Mouse (Mus musculus) skeletal muscle tissue, adult 2 months (tissue): ENCODE results near the gene Bcl2.
"Not testable (repeated sequence)": the region's sequence is repeated elsewhere in the genome, so short reads cannot be mapped to it uniquely, and the experiment has no call there.

Source experiments
- DNase-seq: peaks from one replicate; pipeline ENCODE4 v3.0.0-alpha.2; 2012; ENCODE audit warnings: low read depth, low spot score

Gene Bcl2

GRCm38 (mm10) chr1:106713621-106714529, at the start of gene Bcl2:
TSS of gene Bcl2 (minus strand) at chr1:106714274.
- peak; percentile 44 for DNase-seq

GRCm38 (mm10) chr1:106760750-106761149, 46.7 kb upstream of the Bcl2 start:
- no peak for DNase-seq

DNA sequence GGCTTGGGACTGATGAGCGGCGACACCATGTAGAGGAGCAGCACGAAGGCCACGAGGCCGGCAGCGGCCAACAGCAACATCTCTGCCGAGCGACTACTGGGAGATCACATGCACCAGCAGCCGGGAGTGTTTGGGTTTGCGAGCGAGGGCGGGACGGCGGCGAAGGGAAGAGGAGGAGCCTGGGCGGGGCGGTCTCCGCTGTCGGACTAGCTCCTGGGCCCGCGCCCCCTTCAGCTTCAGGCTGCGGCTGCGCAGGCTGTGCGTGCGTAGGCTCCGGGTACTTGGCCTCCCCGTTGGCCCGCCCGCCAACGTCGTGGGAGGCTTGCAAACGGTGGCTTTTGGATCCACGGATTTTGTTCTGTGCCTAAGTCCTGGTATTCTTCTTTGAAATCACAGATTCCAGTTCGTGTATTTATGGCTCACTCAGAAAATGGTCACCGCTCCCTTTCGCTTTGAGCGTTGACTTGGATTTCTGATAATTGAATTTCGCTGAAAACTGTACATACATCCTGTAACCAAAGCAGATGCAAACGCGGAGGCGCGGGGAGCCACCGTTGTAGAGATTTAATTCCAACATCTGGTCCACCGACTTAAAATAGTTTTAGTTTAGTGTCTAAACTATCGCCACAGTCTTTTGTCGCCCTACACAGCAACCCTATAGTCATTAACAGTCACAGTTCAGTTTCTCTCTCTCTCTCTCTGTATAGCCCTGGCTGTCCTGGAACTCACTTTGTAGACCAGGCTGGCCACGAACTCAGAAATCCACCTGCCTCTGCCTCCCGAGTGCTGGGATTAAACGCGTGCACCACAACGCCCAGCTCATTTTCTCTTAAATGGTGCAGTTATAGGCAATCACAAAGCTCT, 45.7 kb upstream of the Bcl2 start, which contains the start of gene Kdsr:
Kdsr (minus strand) TSS at position 156 of the 864 bp plus-strand sequence.
- peak; percentile 95 for DNase-seq

GRCm38 (mm10) chr1:106758734-106759571, 44.9 kb upstream of the Bcl2 start:
- peak; percentile 21 for DNase-seq

- DNase-seq, result no peak
Observed at GRCm38 (mm10) chr1:106756633-106757032, 42.6 kb upstream of the Bcl2 start.

DNA sequence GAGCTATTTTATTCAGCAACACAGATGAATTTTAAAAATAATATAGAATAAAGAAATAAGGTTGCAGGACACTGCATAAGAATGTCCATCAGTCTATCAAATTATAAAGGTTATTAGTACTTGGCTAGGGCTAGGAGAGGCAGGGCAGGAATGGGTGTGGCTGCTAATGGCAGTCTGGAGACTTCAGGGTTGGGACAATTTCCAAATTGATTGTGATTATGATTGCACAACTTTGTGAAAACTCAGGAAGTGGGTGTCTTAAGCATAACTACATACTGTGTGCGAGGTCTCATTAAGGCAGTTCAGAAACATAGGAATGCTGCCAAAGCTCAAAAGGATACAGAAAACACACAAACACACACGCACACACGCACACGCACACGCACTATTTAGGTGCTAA, 37.9 kb upstream of the Bcl2 start:
- peak; percentile 13 for DNase-seq

DNA sequence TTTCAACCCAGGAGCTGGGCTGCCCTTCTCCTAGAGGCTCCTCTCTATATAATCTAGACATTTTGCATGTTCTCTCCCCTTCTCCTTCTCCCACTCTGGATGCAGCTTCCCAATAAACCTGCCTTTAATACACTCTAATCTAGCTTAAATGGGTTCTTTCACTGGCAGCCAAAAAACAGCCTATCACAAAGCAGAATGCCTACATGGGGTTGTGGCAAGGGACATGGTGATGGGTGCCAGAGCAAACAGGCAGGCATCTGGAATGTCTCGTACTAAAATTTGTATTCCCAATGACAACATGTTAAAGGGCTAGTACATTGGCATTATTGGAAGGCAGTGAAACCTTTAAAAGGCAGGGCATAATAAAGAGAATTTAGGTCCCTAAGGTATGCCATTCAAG, 36.6 kb upstream of the Bcl2 start:
- DNase-seq, result no peak

GRCm38 (mm10) chr1:106748555-106749315, 34.7 kb upstream of the Bcl2 start:
- DNase-seq, result no peak

DNA sequence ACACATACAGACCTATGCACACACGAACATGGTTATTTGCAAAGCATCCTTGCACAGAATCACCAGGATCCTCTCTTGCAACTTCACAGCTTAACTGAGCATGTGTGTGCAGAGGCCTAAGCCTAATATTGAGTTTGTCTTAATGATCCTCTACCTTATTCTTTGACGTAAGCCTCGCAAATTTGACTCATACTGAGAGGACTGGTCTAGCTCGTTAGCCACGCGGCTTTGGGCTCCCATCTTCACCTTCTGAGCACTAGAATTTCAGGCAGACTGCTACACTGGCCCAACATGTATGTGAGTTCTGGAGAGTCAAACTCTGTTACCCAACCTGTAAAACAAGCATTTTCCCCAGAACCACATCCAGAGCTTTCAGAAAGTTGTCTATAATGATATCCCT, 28.9 kb upstream of the Bcl2 start:
- no peak for DNase-seq

DNA sequence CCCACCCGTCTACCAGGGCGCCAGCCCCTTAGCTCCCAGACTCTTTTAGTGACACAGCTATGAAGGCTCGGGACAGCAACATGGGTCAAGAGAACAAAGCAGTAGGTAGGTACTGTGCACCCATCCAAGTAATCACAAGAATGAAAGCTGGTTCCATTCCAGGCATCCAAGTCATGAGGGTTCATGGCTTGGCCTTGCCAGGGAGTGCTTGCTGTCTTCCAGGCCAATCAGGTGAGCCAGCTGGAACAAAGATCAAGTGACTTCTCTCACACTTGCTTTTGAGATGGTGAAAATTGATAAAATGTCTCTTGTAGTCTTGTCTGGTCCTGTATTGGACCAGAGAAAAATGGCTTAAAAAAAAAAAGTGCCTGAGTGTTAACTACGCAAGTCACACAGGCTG, 26.7 kb upstream of the Bcl2 start:
- no peak for DNase-seq

DNA sequence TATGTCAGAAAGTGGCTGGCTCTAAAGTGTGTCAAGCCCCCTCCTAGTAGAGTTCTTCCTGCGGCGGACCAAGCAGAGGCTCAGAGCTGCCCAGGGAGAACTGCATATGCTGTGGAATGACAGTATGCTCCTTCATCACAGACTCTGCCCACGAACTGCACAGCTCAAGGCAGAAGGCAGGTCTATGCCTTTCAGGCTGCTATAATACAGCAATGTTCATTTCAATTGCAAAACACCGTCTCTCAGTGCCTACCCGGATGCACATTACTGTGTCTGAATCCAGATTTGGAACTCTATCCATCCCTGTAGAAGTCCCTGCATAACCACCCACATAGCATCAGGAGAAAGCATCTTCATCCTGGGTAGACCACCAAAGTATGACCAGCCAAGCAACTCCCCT, 25.7 kb upstream of the Bcl2 start:
- no peak for DNase-seq

DNA sequence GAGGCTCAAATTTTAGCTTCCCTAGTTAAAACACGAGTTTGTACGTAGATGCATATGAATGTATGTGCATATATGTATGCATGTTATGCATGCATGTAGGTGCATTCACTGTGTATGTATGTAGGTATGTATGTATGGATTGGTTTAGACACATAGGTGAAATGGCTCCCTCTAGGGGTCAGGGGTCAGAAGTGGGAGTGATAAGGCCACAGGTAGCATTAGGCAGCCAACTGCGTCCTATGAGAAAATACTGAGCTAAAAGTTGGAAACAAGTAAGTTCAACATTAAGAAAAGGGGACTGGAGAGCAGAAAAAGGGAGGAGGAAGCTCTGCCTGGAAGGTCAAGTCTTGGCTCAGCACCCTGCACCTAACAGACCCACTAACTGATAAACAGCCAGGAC, 24.0 kb upstream of the Bcl2 start:
- DNase-seq, result no peak

- DNase-seq, result no peak
Observed at GRCm38 (mm10) chr1:106736211-106736610, 22.1 kb upstream of the Bcl2 start.

DNA sequence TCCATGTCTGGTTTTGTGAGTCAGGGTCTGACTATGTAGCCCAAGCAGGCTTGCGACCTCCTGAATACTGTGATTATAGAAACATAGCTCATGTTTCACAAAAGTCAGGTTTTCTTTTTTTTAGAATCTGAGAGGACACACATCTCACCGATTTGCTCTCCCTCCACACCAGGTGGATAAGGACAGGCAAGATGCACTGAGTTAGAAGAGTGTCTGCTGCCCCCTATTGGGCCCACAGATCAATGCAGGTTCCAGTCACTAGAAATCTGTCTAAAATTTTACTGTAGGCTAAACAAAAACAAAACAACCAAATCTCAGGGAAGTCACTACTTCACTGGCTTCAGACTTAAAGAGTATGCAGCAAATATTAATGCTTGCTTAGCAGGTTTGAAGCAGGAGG, 21.5 kb upstream of the Bcl2 start:
- DNase-seq, result no peak

GRCm38 (mm10) chr1:106722061-106722460, 8.0 kb upstream of the Bcl2 start:
- DNase-seq, result no peak

DNA sequence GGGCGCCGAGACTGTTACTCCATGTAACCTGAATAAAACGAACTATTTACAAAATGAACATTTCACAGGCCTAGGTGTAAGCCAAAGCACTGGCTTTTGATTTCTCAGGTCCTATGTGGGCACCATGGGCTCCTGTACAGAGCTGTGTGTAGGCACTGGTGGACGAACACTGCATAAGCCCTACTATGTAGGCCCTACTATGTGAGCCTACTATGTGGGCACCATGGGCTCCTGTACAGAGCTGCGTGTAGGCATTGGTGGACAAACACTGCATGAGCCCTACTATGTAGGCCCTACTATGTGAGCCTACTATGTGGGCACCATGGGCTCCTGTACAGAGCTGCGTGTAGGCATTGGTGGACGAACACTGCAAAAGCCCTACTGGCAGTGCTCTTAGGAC, 3.7 kb upstream of the Bcl2 start:
- not testable (repeated sequence) for DNase-seq

- DNase-seq, result no peak
Observed at GRCm38 (mm10) chr1:106717071-106717601, 3.1 kb upstream of the Bcl2 start.

DNA sequence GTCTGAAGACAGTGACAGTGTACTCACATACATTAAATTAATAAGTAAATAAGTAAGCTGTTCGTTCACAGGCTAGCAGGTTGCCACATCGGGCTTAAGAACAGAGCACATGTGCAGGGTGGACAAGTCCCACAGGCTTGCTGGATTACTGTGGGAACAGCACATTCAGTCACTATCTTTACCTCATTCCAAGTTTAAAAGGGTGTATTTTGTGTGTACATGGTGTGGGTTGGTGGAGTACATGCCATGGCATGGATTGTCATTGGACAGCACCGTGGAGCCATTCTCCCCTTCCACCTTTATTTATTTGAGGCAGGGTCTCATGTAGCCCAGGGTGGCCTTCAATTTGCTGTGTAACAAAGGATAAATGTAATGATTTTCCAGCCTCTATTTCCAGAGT, 2.1 kb upstream of the Bcl2 start:
- no peak for DNase-seq

DNA sequence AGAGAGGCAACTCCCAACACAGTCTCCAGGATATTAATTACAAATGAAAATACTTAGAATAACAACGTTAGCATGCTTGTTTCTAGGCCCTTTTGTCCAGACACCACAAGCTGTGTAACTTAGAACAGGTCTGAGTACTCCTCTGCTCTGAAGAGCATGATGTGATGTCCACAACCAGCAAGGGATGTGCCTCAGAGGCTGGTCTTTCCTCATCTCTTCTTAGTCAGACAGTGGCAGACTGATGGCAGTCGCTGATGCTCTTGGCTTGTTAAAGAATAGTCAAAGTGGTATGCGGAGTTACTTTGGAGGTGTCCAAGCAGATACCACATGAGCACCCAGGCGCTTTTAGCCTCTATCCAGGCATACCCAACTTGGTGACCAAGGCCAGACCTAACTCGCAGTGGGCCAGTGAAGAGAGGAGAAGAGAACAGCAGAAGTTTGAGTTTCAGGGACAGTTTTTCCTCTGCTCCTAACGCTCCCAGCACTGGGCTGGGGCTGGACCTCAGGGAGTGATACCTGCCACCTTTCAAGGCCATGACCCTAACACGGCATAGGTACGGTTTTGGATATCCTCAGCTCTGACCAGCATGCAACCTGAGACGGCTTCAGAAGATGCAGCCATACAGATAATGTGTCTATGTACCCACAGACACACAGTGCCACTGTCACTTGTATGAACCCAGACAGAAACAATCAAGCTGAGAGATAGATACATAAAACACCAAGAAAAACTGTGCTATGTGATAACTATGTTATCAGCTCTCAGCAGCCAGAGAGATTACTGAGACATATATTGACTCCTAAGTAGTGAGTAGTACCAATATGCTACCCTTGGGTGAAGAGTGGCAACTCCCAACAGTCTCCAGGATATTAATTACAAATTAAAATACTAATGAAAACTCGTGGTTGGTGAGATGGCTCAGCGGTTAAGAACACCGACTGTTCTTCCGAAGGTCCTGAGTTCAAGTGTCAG, 1.3 kb upstream of the Bcl2 start:
- no peak for DNase-seq
